Mouse (Mus musculus) heart, adult 2 months (tissue): Measurements from ENCODE around the gene Arpc4. TPM values are rescaled to one million over a fixed set of nuclear protein-coding genes. Genes with fewer than 3 reads are reported as not detected.
A peak's percentile ranks its signal among the peaks of the same experiment; 100 is the strongest.
"Not testable (repeated sequence)": the region's sequence is repeated elsewhere in the genome, so short reads cannot be mapped to it uniquely, and the experiment has no call there.

Experiments used
- DNase-seq, 2 experiments: peaks; one replicate each; pipeline ENCODE4 v3.0.0; 2021
- H3K27ac ChIP-seq: fragments of 200-600 bp; 2 replicates; pipeline ENCODE4 v1.8.1; 2022
- H3K27me3 ChIP-seq: fragments of 200-500 bp; 2 replicates; pipeline ENCODE4 v1.6.1; 2012; ENCODE audit warnings: mild to moderate bottlenecking, low read length, inconsistent platforms, mixed read lengths; ENCODE audit not compliant: control insufficient read depth, insufficient read depth
- H3K36me3 ChIP-seq: fragments of 200-500 bp; 2 replicates; pipeline ENCODE4 v1.6.1; 2012; ENCODE audit warnings: low read length, inconsistent platforms; ENCODE audit not compliant: control insufficient read depth, insufficient read depth
- H3K4me1 ChIP-seq: fragments of 200-500 bp; 2 replicates; pipeline ENCODE4 v1.6.1; 2011; ENCODE audit warnings: low read length; ENCODE audit not compliant: control insufficient read depth, insufficient read depth
- H3K4me3 ChIP-seq: fragments of 200-600 bp; 2 replicates; pipeline ENCODE4 v1.8.1; 2022
- H3K79me2 ChIP-seq: fragments of 200-500 bp; replicated peaks from 2 replicates; pipeline ENCODE4 v1.6.1; 2012; ENCODE audit warnings: mild to moderate bottlenecking, inconsistent platforms, low read length, moderate library complexity, mixed read lengths; ENCODE audit not compliant: control insufficient read depth, insufficient read depth
- H3K9ac ChIP-seq: fragments of 200-500 bp; 2 replicates; pipeline ENCODE4 v1.6.1; 2012; ENCODE audit warnings: low read depth, mild to moderate bottlenecking, control low read depth, inconsistent platforms, low read length, mixed read lengths
- CTCF ChIP-seq: fragments of 200-600 bp; IDR thresholded peaks from 2 replicates; pipeline ENCODE4 v1.8.1; 2022; ENCODE audit warnings: antibody characterized with exemption, mild to moderate bottlenecking, moderate library complexity
- EP300 ChIP-seq: fragments of 200-500 bp; IDR thresholded peaks from 2 replicates; pipeline ENCODE4 v1.6.1; 2011; ENCODE audit warnings: low read depth, low read length, control low read depth; ENCODE audit not compliant: insufficient read depth
- POLR2A ChIP-seq: fragments of 200-500 bp; IDR thresholded peaks from 2 replicates; pipeline ENCODE4 v1.6.1; 2011; ENCODE audit warnings: mild to moderate bottlenecking, low read depth, low read length, control low read depth; ENCODE audit not compliant: insufficient read depth
- WGBS: fragments of 180-500 bp; shearing (Covaris S2); methylation state at CpG from one replicate; pipeline ENCODE4 v1.1.7; 2018; 5-methylcytosine and 5-hydroxymethylcytosine counted together
- intact Hi-C: fragments of 180-260 bp; cut with DNase I; formaldehyde crosslinking; loops from one replicate; pipeline ENCODE4 v1.15.1; 2025
- long read RNA-seq: library from polyadenylated mRNA; stranded (forward); transcript quantifications from one replicate; pipeline ENCODE4 v2.0.0, GENCODE M21; 2021
- polyA plus RNA-seq: library from polyadenylated mRNA; depleted of rRNA; stranded (reverse); fragments of >200 nt; gene quantifications from 2 replicates; pipeline ENCODE4 v1.2.3, GENCODE M21; 2012; rRNA removed
- total RNA-seq, 2 experiments: library from RNA; stranded (reverse); gene quantifications; 2 replicates each; pipeline ENCODE4 v1.2.3; 2021

Gene Arpc4
- total RNA-seq, result 10 to 100 TPM; 66.4 to 66.9 TPM
- 26.6 and 34.2 TPM in 2 replicates for polyA plus RNA-seq
- long read RNA-seq, transcript Arpc4-201 (6 exons, 2,270 nt), result major isoform, 20 of 26 reads
- long read RNA-seq, partial matches to known transcripts, result 6 of 26 reads
- long read RNA-seq, other reads (novel, unspliced or antisense), result 0 of 26 reads

DNA sequence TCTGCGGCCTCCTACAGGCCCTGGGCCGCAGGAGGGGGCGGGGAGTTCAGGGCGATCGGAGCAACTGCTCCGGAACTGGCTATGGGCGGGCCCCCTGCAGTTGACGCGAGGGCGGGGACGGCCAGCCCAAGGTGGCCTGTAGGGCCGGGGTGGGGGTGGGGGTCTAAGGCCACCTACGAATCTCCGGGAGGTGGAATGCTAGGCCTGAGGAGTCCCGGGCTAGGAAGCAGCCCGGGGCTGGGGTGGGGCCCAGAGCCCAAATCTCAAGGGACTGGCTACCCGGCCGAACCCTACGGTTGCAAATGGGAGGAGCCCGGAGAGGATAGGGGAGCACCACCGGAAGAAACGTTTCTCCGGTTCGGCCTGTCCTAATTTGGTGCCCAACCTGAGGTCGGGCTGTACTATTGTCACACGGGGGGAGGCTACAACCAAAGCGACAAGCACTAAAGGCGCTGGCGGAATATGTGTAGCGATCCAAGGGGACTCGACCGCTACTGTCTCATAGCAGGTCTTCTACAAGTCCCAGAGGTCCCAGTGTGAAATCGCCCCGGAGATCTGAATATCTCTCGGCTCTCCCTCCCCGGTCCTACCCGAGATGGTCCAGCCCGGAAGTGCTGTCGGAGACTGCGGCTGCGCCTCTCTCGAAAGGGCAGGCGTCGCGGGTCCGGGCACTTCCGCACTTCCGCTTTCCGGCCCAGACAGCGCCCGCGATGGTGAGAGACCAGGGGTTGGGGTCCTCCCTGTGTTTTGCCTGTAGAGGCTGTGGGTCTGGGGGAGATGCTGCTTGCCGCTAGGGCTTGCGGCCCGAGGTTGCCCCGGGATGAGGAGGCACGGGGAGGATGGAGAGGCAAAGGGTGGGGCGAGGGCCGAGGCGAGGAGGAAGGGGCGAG is at the start of gene Arpc4, which contains the start of gene Tada3:
TSS of gene Arpc4 (plus strand) at position 620 of the 890 bp plus-strand sequence.
TSS of gene Tada3 (minus strand) at position 388 of the 890 bp plus-strand sequence.
- intact Hi-C loops, result loop anchor here (1.0 to 2.0 kb wide), 3 partner anchors 41 to 71 kb away; partner anchors contain the start of genes Brpf1 and Rpusd3
- H3K36me3 ChIP-seq, result no peaks in the 10 kb centered on the region

DNA sequence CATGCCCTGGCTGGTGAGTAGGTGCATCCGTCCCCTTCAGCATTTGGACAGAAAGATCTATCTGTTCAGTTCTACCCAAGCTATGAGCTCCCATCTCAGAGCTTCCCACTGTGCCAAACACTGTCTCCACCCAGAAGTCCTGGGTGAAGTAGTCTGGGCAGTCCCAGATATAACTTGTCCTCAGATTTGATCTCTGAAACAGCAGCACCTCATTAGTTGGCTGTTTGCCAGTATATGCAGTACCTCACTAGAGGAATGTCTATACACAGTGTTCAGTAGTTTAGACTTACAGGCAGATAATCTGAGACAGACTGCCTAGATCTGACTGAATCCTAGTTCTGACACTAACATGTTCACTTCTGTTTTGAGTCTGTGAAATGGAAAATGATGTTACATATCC is 48.5 kb upstream of the Arpc4 start:
- no peak for DNase-seq

More for the DNA sequence above, at the start of gene Arpc4, which contains the start of gene Tada3:
- Histone ChIP-seq H3K27ac (peak within 1 kb of the TSS; percentile 99), H3K4me3 (peak within 1 kb of the TSS; percentile 79), H3K27me3 (no peaks in the 10 kb centered on the region), H3K4me1 (peaks cover 6% of the 10 kb centered on the region), H3K79me2 (peaks cover 13% of the 10 kb centered on the region), H3K9ac (peak within 1 kb of the TSS; percentile 92)
- under 1% methylated on average over 61 of the region's 61 CpGs for WGBS
- TF ChIP-seq CTCF, result peak; percentile 42
- peak; percentile 37; the same call in 1 of the 2 replicates for TF ChIP-seq EP300
- TF ChIP-seq POLR2A, result peak; percentile 82
- DNase-seq, result peak; percentile 92 to 95

DNA sequence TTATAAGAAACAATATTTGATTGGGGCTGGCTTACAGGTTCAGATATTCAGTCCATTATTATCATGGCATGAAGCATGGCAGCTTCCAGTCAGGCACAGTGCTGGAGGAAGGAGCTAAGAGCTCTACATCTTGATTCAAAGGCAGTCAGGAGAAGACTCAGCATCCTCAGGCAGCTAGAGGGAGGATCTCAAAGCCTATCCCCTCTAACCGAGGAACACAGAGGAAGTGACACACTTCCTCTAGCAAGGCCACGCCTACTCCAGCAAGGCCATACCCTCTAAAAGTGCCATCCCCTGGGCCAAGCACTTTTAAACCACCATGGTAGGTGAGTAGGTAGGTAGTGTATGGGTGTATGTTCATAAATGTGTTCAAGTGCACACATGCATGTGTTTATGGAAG is 47.4 kb upstream of the Arpc4 start:
- TF ChIP-seq EP300 (no peak), CTCF (no peak), POLR2A (no peak)
- Histone ChIP-seq H3K36me3 (no peaks in the 10 kb centered on the region; the same call in 1 of the 2 replicates), H3K9ac (no peak overlapping the region), H3K27ac (no peak overlapping the region), H3K4me1 (peaks cover 3% of the 10 kb centered on the region), H3K4me3 (no peak overlapping the region), H3K79me2 (no peaks in the 10 kb centered on the region), H3K27me3 (no peaks in the 10 kb centered on the region)
- intact Hi-C loops, result loop anchor here (5.0 kb wide), 1 partner anchor 137 kb away; no protein-coding TSS in a partner anchor
- DNase-seq, result no peak
- 19% methylated on average over 2 of the region's 2 CpGs for WGBS

More for the DNA sequence above, 48.5 kb upstream of the Arpc4 start:
- H3K27me3 ChIP-seq, result no peaks in the 10 kb centered on the region
- no peaks in the 10 kb centered on the region; the same call in 1 of the 2 replicates for H3K36me3 ChIP-seq
- intact Hi-C loops, result loop anchor here (5.0 kb wide), 1 partner anchor 88 kb away; the partner anchor contains the start of gene Rpusd3
- H3K9ac ChIP-seq, result no peak overlapping the region
- no peak for TF ChIP-seq POLR2A
- TF ChIP-seq EP300, result no peak
- TF ChIP-seq CTCF, result no peak
- H3K4me3 ChIP-seq, result no peak overlapping the region
- peaks cover 3% of the 10 kb centered on the region for H3K4me1 ChIP-seq
- H3K27ac ChIP-seq, result no peak overlapping the region
- WGBS, result 97% methylated on average over 1 of the region's 1 CpGs
- no peaks in the 10 kb centered on the region for H3K79me2 ChIP-seq

DNA sequence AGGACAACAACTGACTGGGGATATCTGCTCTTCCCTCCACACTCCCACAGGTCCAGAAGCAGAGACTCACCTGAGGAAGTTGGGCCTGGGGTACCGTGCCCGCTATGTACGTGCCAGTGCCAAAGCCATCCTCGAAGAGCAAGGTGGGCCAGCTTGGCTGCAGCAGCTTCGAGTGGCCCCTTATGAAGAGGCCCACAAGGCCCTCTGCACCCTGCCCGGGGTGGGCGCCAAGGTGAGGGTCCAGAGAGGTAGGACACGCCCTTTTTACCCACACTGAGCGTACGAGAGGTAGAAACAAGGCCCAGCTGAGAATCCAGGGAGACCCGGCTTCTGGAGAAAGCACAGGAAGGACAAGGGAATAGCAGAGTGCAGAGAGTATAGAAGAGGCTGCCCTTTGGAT is 46.2 kb upstream of the Arpc4 start:
- 93% methylated on average over 11 of the region's 11 CpGs for WGBS
- Histone ChIP-seq H3K36me3 (no peaks in the 10 kb centered on the region), H3K27me3 (no peaks in the 10 kb centered on the region), H3K79me2 (no peaks in the 10 kb centered on the region), H3K4me1 (peaks cover 3% of the 10 kb centered on the region), H3K27ac (no peak overlapping the region), H3K4me3 (no peak overlapping the region), H3K9ac (no peak overlapping the region)
- intact Hi-C loops, result loop anchor here (5.0 kb wide), 1 partner anchor 136 kb away; no protein-coding TSS in a partner anchor
- TF ChIP-seq EP300 (no peak), CTCF (no peak), POLR2A (no peak)
- DNase-seq, result no peak

DNA sequence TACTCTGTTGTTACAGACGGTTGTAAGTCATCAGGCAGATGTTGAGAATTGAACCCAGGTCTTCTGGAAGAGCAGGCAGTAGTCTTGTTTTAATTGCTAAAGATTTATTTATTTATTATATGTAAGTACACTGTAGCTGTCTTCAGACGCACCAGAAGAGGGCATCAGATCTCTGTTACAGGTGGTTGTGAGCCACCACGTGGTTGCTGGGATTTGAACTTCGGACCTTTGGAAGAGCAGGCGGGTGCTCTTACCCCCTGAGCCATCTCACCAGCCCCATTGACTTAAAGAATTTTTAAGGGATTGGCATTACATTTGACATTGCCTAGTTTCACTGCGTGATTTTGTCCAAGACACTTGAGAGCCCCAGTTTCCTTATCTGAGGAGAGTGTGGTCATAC is 45.2 kb upstream of the Arpc4 start:
- TF ChIP-seq CTCF, result peak; percentile 42
- intact Hi-C loops, result loop anchor here (5.0 kb wide), 1 partner anchor 135 kb away; no protein-coding TSS in a partner anchor
- not testable (repeated sequence) for H3K4me1 ChIP-seq, H3K79me2 ChIP-seq, H3K9ac ChIP-seq, H3K4me3 ChIP-seq, H3K27me3 ChIP-seq, H3K36me3 ChIP-seq, H3K27ac ChIP-seq, DNase-seq
- WGBS, result 66% methylated on average over 6 of the region's 6 CpGs
